Mouse (Mus musculus) midbrain, embryonic 10.5 days (tissue): ENCODE results near the gene Iqce. TPM values are rescaled to one million over a fixed set of nuclear protein-coding genes. Genes with fewer than 3 reads are reported as not detected.
A peak's percentile ranks its signal among the peaks of the same experiment; 100 is the strongest.

Experiments
- DNase-seq: peaks from one replicate; pipeline ENCODE4 v3.0.0-alpha.2; 2017; ENCODE audit warnings: low spot score
- H3K27ac ChIP-seq: fragments of 300-500 bp; sonication (generic); replicated peaks from 2 replicates; pipeline ENCODE4 v1.5.1; 2016; ENCODE audit warnings: mild to moderate bottlenecking
- H3K27me3 ChIP-seq: fragments of 300-500 bp; sonication (generic); 2 replicates; pipeline ENCODE4 v1.6.1; 2016; ENCODE audit warnings: low read depth, mild to moderate bottlenecking; ENCODE audit not compliant: poor library complexity, severe bottlenecking
- H3K36me3 ChIP-seq: fragments of 300-500 bp; sonication (generic); 2 replicates; pipeline ENCODE4 v1.6.1; 2016; ENCODE audit warnings: mild to moderate bottlenecking, moderate library complexity
- H3K4me1 ChIP-seq: fragments of 300-500 bp; sonication (generic); 2 replicates; pipeline ENCODE4 v1.6.1; 2016
- H3K4me3 ChIP-seq: fragments of 300-500 bp; sonication (generic); 2 replicates; pipeline ENCODE4 v1.5.1; 2016; ENCODE audit warnings: mild to moderate bottlenecking, moderate library complexity
- H3K9me3 ChIP-seq: fragments of 300-500 bp; sonication (generic); replicated peaks from 2 replicates; pipeline ENCODE4 v1.6.1; 2016; ENCODE audit warnings: mild to moderate bottlenecking
- WGBS: fragments of 180-500 bp; shearing (Covaris S2); methylation state at CpG from one replicate; pipeline ENCODE4 v1.1.7; 2016; 5-methylcytosine and 5-hydroxymethylcytosine counted together
- polyA plus RNA-seq: library from polyadenylated mRNA; unstranded; fragments of >200 nt; fragmentation: Nextera tagmentation; extraction: Ambion mirVana; gene quantifications from 2 replicates; pipeline ENCODE4 v1.2.1, GENCODE M21; 2016

Iqce gene
- polyA plus RNA-seq, 1 experiment from 2014 or later, result 23.6 TPM

DNA sequence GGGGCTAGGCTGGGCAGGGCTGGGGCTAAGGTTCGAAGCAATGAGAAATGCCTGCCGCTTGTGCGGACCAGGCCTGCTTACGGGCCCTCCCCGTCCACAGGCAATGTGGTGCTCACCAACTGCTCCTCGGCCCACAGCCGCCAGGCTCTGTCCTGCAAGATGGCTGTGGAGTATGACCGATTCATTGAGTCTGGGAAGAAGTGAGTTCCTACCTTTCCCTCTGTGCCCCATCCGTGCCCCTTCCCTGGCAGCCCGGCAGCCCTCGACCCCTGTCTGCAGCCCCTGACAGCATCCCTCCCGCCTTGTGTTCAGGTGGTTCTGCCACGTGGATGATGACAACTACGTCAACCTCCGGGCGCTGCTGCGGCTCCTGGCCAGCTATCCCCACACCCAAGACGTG is 90.0 kb downstream of the Iqce start:
- Histone ChIP-seq H3K27ac (peak overlapping the region; percentile 98), H3K27me3 (peaks cover 45% of the 10 kb centered on the region), H3K36me3 (peaks cover 68% of the 10 kb centered on the region), H3K4me3 (peak overlapping the region; percentile 92), H3K4me1 (peaks cover 83% of the 10 kb centered on the region), H3K9me3 (no peaks in the 10 kb centered on the region)
- WGBS, result 31% methylated on average over 18 of the region's 18 CpGs
- DNase-seq, result no peak

Other genes with a start within 250 kb of the Iqce start
- gene Chst12, start 196.8 kb downstream of the Iqce start, polyA plus RNA-seq, result 14.7 and 16.1 TPM in 2 replicates
- gene Grifin, start 137.3 kb downstream of the Iqce start, polyA plus RNA-seq, result 0.62 and 0.63 TPM in 2 replicates
- gene Lfng, start 95.1 kb downstream of the Iqce start, polyA plus RNA-seq, result 43.7 and 50.8 TPM in 2 replicates
- 28.6 and 36.2 TPM in 2 replicates for gene Ttyh3, start 53.3 kb downstream of the Iqce start, polyA plus RNA-seq
- 22.3 and 24.8 TPM in 2 replicates for gene Brat1, start 2.6 kb upstream of the Iqce start, polyA plus RNA-seq
- 0.78 and 1.2 TPM in 2 replicates for gene Amz1, start 21.7 kb upstream of the Iqce start, polyA plus RNA-seq
- 7.7 and 8.0 TPM in 2 replicates for gene Gna12, start 128.1 kb upstream of the Iqce start, polyA plus RNA-seq